Mouse (Mus musculus) thymus, adult 2 months (tissue): ENCODE measurements around the gene Cryba2.

Experiments used
- CTCF ChIP-seq: fragments of 200-500 bp; IDR thresholded peaks from 2 replicates; pipeline ENCODE4 v1.5.1; 2012; ENCODE audit warnings: mild to moderate bottlenecking, control low read depth, low read length, moderate library complexity, borderline replicate concordance; ENCODE audit not compliant: control insufficient read depth, poor library complexity, insufficient read depth; ENCODE audit errors: extremely low read depth
- POLR2A ChIP-seq: fragments of 200-500 bp; IDR thresholded peaks from 2 replicates; pipeline ENCODE4 v1.6.1; 2012; ENCODE audit warnings: mild to moderate bottlenecking, low read length, control low read depth, moderate library complexity; ENCODE audit not compliant: control insufficient read depth, poor library complexity, insufficient read depth; ENCODE audit errors: extremely low read depth

- no peak for TF ChIP-seq CTCF
- no peak for TF ChIP-seq POLR2A
These were observed 46.8 kb upstream of the Cryba2 start for GRCm38 (mm10) chr1:74939762-74940161.
